Mouse (Mus musculus) B cell, adult 62 days (primary cell): ENCODE data around the gene Kpna7. TPM values are rescaled to one million over a fixed set of nuclear protein-coding genes. Genes with fewer than 3 reads are reported as not detected.

ENCODE experiments used
- total RNA-seq: library from RNA; stranded (reverse); gene quantifications from 4 replicates; pipeline ENCODE4 v1.2.4, GENCODE M21; 2023

Kpna7 gene
- total RNA-seq, result not detected in 4 replicates

DNA sequence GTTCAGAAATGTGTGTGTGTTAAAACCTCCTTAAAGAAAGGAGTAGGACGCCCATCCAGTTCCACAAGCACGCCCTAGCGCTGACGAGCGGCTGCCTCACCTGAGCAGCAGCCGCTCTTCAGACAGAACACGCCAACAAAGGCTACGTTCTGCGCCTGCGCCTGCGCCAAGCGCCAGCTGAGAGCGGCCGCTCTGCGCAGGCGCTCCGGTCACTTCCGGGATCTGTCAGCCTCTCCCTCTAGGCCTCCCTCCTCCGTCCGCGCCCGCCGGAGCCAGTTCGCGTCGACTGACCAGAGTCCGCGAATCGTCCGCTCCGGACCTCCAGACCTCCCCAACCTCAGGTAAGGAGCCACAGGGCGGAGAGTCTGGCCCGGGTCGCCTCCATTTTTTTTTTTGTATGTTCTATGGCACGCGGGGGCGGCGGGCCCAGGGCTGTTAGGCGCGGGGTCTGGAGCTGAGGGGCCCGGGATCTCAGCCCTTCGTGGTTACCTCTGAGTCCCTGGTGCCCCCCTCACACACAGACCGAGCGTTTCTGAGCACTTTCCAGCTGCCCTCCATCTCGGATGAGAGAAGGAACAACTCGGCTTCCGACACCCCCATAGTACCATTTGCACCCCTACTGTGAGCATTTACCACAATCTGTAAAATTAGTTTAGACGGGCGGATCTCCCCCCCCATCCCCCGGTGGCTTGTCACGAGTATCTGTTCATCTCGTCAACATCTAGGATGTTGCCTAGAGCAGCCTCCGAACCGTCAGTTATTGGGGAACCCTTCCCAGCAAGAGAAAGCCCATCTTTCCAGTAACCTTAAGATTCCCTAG is at the start of gene Kpna7, which contains the start of gene Arpc1a:
Kpna7 (minus strand) TSS at position 399 of the 820 bp plus-strand sequence.
Arpc1a (plus strand) TSS at position 199 of the 820 bp plus-strand sequence.

GRCm38 (mm10) chr5:145114071-145114605 is 30.3 kb upstream of the Kpna7 start, which contains the start of gene Arpc1b:
Gene Arpc1b, plus strand, starts transcription at chr5:145114215.

DNA sequence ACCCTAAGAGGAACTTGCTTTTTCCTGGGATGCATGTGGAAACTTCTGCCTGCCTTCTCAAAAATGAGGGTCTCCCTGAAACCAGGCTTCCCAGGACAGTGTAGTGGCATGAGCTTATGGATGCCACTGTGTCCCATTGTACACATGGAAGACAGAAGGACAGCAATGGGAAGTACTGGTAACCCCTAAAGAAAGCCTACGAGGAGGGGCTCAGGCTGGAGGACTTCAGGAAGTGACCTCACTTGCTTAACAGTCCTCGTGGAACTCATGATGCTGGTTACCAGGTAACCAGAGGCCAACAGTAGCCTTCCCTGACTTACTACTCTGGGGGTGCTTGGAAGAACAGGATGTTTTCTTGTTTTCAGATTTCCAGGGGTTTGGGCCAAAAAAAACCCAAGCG is 41.1 kb downstream of the Kpna7 start, which contains the start of gene 1700018F24Rik:
1700018F24Rik (plus strand) TSS at position 301 of the 400 bp plus-strand sequence.

DNA sequence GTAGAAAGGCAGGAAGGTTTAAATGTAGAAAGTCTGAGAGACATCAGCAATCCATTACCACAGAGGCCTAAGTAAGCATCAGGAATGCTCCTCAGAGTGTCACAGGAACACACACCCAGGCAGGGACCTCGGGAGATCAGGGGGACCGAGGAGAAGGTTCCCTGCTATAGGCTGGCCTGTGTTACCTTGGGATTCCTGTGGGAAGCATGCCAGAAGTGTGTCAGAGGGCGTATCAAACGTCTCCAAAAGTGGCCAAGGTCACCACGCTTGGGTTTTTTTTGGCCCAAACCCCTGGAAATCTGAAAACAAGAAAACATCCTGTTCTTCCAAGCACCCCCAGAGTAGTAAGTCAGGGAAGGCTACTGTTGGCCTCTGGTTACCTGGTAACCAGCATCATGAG is 51.4 kb downstream of the Kpna7 start, which contains the start of gene Gm4871:
Gm4871 (minus strand) TSS at position 364 of the 400 bp plus-strand sequence.

DNA sequence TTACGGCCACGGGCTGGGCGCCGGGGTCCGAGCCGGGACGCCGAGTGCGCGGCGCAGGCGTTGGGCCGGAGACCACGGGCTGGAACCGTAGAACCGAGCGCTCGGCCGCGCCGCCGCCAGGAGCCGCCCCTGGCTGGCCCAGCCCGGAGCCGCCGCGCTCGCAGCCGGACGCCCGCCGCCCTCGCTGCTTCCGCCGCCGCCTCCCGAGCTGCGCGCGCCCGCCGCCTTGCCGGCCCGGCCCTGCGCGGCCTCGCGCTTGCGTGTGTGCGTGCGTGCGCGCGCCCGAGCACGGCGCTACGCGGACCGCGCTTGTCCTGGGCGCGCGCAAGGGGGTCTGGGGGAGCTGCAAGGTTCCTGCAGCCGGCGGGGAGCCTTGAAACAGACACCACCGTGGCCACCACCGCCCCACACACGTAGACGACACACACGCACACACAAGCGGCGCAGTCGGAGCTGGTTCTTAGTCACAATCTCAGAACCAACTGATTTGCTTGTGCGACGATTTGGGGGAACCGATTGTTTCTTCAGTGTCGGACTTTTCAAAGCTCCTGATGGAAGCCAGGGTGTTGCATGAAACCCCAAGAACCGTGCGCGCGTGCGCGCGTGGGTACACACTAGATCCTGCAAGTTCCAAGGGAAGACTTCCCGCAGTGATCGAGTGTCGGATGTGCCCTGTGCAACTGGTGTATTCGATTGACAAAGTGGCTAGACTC is 118.0 kb downstream of the Kpna7 start, which contains the start of gene Smurf1:
Smurf1 (minus strand) TSS at position 209 of the 713 bp plus-strand sequence.

Other genes with a start within 250 kb of the Kpna7 start
- gene Smurf1, start 118.2 kb downstream of the Kpna7 start, total RNA-seq, result 22.4 to 27.4 TPM (median 25.2 TPM) in 4 replicates
- gene Gm4871, start 51.3 kb downstream of the Kpna7 start, total RNA-seq, result not detected in 4 replicates
- not detected in 4 replicates for gene 1700018F24Rik, start 41.0 kb downstream of the Kpna7 start, total RNA-seq
- gene Arpc1a, start 200 bp downstream of the Kpna7 start, total RNA-seq, result 93.6 to 105 TPM (median 99.4 TPM) in 4 replicates
- 434 to 448 TPM (median 440 TPM) in 4 replicates for gene Arpc1b, start 30.2 kb upstream of the Kpna7 start, total RNA-seq
- 43.4 to 52.0 TPM (median 47.8 TPM) in 4 replicates for gene Pdap1, start 56.2 kb upstream of the Kpna7 start, total RNA-seq
- 222 to 230 TPM (median 230 TPM) in 4 replicates for gene Bud31, start 56.3 kb upstream of the Kpna7 start, total RNA-seq
- gene Ptcd1, start 83.1 kb upstream of the Kpna7 start, total RNA-seq, result 16.7 to 22.1 TPM (median 20.1 TPM) in 4 replicates
- 36.2 to 42.6 TPM (median 38.4 TPM) in 4 replicates for gene Cpsf4, start 83.2 kb upstream of the Kpna7 start, total RNA-seq
- gene Atp5j2, start 108.0 kb upstream of the Kpna7 start, total RNA-seq, result 128 to 151 TPM (median 137 TPM) in 4 replicates
- gene Zkscan14, start 117.8 kb upstream of the Kpna7 start, total RNA-seq, result 30.8 to 34.9 TPM (median 31.8 TPM) in 4 replicates
- gene Zkscan5, start 120.5 kb upstream of the Kpna7 start, total RNA-seq, result 9.0 to 10.5 TPM (median 10.1 TPM) in 4 replicates
- 73.3 to 88.8 TPM (median 82.3 TPM) in 4 replicates for gene Zfp655, start 147.7 kb upstream of the Kpna7 start, total RNA-seq
- 30.8 to 41.1 TPM (median 35.0 TPM) in 4 replicates for gene Zscan25, start 196.5 kb upstream of the Kpna7 start, total RNA-seq